Mouse (Mus musculus) embryo, embryonic 10.5 days (tissue): ENCODE data around the gene Clec4a2.
"Not testable (repeated sequence)": the region's sequence is repeated elsewhere in the genome, so short reads cannot be mapped to it uniquely, and the experiment has no call there.

Source experiments
- DNase-seq: peaks from one replicate; pipeline ENCODE4 v3.0.0-alpha.2; 2015; ENCODE audit warnings: low spot score

Clec4a2 gene

DNA sequence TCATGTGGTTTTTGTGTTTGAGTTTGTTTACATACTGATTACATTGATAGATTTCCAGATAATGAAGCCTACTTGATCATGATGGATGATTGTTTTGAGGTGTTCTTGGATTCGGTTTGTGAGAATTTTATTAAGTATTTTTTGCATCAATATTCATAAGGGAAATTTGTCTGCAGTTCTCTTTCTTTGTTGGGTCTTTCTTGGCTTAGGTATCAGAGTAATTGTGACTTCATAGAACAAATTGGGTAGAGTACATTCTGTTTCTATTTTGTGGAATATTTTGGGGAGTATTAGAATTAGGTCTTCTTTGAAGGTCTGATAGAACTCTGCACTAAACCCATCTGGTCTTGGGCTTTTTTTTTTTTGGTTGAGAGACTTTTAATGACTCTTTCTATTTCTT is at the start of gene Clec4a2:
Clec4a2 (plus strand) TSS at position 301 of the 400 bp plus-strand sequence.
- DNase-seq = not testable (repeated sequence)

DNA sequence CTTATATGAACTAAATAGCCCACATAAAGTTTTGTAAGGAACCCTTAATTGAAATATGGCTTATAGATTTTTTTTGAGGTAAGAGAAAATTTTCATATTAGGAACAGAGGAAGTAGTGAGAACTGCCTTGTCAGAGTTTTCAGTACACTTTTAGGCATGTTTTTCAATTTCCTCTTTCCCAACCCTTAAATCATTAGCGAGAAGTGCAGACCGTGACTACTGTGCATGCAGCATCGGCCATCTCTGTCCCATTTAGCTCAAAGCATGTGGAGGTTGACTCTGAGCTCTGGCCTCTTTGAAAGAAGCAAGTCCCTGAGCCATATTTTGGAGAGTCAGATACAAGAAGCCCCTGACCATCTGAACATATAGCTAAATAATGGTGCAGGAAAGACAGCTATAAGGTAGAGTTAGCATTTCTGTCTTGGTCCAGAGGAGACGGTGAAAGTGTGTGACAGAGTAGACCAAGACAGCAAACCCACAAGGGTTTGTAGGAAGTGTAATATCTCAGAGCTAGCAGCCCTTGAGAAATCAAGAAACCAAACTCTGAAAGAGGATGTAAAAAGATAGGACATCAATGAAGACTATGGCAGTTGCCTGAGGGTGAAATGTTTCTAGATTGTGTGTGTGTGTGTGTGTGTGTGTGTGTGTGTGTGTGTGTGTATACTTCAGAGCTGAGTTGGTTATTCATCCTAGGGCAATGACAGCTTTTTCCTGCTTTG is 10.9 kb upstream of the Clec4a2 start:
- no peak for DNase-seq

DNA sequence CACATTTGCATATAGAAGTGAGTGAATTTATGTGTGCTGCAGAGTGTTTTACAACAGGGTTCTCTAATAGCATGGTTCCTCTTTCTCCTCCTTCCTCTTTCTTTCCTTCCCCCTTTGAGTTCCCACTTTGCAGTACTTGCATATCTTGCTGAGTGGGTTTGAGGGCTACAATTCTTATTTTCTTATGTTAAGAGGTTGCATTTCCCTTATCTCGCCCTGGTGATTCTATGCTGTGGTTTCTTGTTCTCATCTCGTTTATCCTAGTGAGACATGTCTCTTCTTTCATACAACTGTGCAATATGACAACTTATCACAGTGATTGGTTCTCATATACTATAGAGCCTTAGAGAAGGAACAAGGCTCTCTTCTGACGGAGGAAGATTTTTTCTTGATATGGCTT is 17.0 kb downstream of the Clec4a2 start:
- no peak for DNase-seq

DNA sequence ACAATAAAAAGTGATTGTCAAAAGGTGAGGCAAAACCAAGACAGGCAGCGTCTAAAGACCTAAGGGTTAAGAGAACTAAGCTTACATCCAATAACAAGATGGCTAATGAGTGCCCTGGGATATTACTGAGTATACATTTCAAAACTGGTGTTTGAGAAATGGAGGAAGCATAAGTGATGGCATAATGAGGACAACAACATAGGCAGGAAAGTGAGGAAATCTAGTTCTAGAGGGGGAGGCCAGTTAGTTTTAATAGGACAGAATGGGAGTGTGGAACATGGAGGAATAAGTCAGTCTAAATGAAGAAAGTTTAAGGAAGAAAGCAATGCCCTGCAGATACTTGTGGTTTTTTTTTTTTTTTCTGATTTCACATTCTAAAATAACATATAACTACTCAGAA is 20.9 kb downstream of the Clec4a2 start:
- DNase-seq = no peak

DNA sequence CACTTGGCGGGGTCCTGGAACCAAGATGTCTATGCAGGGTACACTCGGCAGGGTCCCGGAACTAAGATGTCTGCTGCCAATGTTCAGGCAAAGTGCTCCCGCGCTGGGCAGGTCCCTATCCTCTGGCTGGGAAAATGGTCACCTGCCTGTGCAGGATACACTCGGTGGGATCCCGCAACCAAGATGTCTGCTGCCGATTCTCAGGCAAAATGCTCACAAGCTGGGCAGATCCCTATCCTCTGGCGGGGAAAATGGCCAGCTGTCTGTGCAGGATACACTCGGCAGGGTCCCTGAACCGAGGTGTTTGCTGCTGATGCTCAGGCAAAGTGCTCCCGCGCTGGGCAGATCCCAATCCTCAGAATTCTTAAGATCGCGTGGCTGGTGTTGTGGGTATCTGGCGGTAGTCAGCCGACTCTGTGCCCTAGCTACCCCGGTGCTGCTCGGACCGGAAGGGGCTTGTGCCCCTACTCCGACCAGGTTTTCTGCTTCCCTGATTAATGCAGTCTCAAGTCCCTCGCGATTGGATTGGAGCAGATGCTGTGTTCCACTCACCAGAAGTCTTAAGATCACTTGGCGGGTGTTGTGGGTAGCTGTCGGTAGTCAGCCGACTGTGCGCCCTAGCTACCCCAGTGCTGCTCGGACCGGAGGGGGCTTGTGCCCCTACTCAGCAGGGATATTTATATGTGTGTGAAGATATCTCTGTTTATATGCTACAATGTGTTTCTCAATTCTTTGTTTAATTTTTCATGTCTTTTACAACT is 31.7 kb downstream of the Clec4a2 start:
- not testable (repeated sequence) for DNase-seq

DNA sequence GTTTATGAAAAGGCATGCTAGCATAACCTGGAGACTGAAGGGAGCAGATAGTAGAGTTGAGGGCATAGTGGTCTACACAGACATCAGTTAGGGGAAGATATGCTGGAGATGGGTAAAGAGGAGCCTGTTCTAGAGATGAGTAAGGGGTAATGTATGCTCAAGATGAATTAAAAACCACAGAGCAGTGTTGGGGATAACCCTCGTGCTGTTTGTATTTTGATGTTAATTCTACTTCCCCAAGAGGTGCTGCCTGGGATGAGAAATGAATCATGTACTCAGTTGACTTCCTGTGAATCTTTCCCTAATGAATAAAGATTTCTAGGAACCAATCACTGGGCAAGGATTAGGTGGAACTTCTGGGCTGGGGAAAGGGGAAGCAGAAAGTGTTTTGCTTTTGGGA is 63.9 kb downstream of the Clec4a2 start:
- DNase-seq = no peak

DNA sequence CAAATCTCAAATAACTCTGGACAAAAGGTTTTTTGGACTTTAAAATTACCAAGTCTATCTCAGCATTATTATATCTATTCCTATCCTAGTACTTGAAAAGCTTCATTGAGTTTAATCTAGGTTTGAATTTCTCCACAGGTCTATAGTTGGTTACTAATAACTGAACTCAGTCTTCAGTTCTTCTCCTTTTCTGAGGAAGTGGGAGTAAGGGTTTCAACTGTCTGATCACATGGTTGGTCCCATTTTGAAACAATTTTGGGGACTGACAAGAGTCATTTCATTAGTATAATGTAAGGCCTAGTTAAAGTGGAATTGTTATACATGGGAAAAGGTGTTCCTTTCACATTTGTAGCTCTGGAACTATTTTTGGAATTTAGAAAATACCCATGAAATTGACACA is 64.8 kb downstream of the Clec4a2 start:
- no peak for DNase-seq

DNA sequence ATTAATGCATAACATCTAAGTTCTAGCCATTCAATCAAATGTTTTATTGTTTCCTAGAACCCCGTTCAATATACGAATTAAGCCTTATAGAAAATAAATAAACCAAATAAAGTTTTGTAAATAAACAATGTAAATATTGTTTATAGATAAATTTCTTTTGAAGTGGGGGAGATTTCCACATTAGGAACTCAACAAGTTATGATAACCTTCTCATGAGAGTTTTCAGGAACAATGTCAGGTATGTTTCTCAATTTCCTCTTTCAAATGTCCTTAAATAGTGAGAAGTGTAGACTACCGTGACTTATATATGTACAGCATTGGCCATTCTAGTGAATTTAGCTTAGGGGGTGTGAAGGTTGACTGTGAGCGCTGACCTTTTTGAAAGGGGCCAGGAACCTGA is 66.4 kb downstream of the Clec4a2 start, which contains the start of gene Clec4b2:
Clec4b2 (plus strand) TSS at position 301 of the 400 bp plus-strand sequence.
- no peak for DNase-seq

DNA sequence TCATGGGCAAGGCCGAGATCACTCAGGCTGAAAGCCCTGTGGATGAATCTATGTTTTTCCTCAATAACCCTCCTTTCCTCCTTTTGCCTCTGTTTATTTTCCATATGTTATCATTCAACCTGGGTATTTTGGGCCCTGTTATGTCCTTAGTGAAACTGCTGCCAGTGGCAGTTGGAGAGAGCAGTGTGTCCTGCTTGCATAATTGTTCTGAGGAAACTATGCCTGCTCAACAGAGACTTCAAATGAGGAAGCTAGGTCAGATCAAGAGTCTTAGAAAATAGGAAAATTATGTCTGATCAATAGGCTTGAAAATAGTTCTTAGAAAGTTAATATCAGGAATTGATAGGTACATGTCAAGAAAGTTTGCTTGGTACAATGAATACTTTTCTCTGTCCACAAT is 69.3 kb downstream of the Clec4a2 start:
- no peak for DNase-seq

DNA sequence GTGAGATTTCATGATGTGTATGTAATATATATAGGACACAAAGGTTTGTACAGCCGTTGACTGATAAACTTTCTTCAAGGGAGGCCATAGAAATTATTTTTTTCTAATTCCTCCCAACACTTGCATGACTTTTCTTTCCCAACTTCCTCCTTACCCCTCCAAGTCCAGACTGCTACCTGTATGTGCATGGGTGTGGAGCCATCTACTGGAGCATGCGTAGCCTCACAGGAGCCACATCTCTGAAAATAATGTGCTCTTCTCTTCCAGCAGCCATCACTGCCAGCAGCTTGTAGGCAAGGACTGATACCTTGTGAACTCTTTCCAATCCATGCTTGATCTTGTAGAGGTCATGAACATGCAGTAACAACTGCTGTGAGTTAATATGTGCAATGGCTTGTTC is 78.6 kb downstream of the Clec4a2 start:
- DNase-seq = not testable (repeated sequence)
